Mouse (Mus musculus): Measurements from ENCODE around the gene Slco2b1. TPM values are rescaled to one million over a fixed set of nuclear protein-coding genes. Genes with fewer than 3 reads are reported as not detected.
"Not testable (repeated sequence)": the region's sequence is repeated elsewhere in the genome, so short reads cannot be mapped to it uniquely, and the experiment has no call there.

Slco2b1 gene
- polyA plus RNA-seq, 1 experiment from 2014 or later = 0.13 TPM

DNA sequence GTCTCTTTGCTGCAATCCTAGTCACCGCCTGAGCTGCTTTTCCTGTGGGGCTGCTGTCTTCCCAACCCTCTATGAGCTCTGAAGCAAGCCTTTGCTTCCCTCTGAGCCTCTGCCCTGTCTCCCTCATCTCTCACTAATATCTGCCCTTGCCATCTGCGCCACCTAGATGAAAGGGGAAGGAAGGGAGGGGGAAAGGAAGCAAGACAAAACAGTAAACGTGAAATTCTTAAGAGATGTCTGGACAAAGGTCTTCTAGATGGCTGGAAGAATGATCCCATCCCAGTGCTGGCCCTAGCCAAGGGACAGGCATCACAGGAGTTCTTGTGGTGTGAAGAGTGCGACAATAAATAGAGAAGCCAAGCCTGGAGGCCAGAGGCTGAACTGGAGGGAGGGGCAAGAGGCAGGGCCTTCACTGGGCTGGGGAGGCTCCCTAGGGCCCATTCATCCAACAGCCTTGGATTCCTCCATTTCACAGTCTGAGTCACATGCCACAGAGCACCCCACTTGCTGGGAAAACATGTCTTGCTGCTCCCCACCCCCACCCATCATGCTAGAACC lies 4.0 kb downstream of the Slco2b1 start:
- no peak overlapping the region for H3K4me2 ChIP-seq
- DNase-seq (no peak), ATAC-seq (ENCODE audit: low read depth) (no peak)
- peaks cover 9% of the 10 kb centered on the region; the same call in 1 of the 2 replicates for H3K4me1 ChIP-seq (replicated peaks)
- H3K9ac ChIP-seq = no peak overlapping the region
- 12% methylated on average over 4 of the region's 4 CpGs for WGBS (ENCODE audit: insufficient replicate concordance)
- H3K27me3 ChIP-seq = peaks cover 8% of the 10 kb centered on the region; the same call in 1 of the 2 replicates
- no peaks in the 10 kb centered on the region for H3K36me3 ChIP-seq
- no peak overlapping the region for H3K4me3 ChIP-seq (replicated peaks)
- no peak overlapping the region for H3K27ac ChIP-seq
- H3K9me3 ChIP-seq (replicated peaks) = no peaks in the 10 kb centered on the region

DNA sequence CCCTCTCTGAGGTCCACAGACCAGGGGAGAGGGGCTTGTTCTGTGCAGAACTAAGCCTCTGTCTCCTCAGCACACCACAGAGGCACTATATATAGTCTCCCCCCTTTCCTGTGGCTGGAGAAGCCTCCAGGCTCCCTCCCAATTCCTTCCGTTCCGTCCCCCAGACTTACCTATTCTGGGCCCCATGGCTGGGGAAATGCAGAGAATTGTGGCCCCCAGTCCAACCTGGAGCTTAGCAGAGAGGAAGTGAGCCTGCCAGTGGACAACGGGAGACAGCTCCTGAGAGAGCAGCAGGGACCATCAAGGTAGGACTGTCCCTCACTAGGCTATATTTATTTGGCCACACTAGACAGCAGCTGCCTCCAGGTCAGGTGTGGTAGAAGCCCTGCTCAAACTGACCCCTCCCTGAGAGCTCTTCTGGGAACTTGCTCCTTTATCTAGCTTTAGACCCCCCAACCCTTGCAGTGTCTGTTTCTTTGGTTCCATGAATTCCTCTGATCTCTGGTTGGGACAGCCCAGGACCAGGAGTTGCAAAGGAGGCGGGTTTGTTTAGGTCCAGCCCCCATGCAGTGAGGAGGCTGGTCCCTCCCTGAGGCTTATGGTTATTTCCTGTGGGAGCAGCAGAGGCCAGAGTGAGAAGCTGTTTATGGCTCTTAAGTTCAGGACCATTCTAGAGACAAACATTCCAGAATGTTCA lies 4.7 kb downstream of the Slco2b1 start:
- no peak for ATAC-seq (ENCODE audit: low read depth)
- Histone ChIP-seq H3K4me3 (replicated peaks) (no peak overlapping the region), H3K27ac (no peak overlapping the region), H3K4me1 (replicated peaks) (peaks cover 9% of the 10 kb centered on the region; the same call in 1 of the 2 replicates), H3K9me3 (replicated peaks) (no peaks in the 10 kb centered on the region), H3K9ac (no peak overlapping the region), H3K27me3 (peaks cover 8% of the 10 kb centered on the region; the same call in 1 of the 2 replicates), H3K36me3 (no peaks in the 10 kb centered on the region), H3K4me2 (no peak overlapping the region)
- no peak for DNase-seq
- 21% methylated on average over 4 of the region's 4 CpGs for WGBS (ENCODE audit: insufficient replicate concordance)

DNA sequence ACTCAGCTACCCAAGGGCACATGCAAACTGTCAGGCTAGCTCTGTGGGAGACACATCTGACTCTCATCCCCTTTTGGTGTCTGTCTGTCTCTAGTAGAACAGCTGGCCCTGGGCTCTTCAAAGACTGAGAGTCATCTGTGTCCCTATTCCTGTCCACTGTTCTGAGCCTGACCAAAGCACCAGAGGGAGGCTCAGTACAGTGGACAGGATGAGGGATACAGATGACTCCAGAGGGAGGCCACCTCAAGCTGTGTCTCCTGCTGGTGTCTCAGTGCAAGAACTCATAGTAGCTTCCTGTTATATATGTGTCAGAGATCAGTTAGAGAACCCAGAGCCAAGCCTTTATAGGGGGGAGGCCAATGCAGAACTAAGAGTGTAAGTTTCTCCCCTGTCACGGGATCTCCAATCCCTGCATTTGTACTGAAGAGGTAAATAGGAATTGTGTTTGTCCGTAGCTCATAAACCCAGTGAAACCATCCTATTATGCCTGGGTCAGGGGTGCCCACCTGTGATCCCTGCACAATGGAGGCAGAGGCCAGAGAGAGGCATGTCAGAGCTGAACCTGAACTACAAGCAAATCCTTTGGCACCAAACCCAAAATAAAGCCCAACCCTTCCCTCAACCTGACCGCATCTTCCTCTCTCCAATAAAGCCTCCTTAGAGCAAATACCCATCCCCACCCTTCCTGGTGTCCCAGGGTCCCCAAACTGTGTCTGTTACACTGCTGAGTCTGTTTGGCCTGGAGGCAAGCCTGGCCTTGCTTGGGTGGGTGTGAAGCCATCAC lies 6.2 kb downstream of the Slco2b1 start:
- H3K4me3 ChIP-seq (replicated peaks) = no peak overlapping the region
- 57% methylated on average over 3 of the region's 3 CpGs for WGBS (ENCODE audit: insufficient replicate concordance)

DNA sequence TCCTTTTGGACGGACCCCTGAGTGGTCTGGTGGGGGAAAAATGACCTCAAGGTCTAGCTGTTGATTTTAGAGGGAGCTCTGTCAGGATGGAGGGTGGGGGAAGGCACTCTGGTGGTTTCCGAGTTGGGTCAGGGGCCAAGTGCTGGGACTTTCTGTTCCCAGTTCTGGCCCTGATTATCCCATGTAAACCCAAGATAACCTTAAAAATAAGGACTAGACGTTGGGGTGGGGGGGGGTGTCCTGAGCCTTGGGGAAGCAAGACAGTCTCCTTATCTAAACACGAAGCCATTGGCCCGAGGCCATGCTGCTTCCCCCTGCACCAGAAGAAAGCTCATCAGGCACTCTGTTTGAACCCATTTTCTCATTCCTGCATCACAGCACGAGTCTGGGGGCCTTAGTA lies 8.9 kb downstream of the Slco2b1 start:
- H3K27me3 ChIP-seq = no peaks in the 10 kb centered on the region
- H3K4me2 ChIP-seq = no peak overlapping the region
- H3K4me3 ChIP-seq (replicated peaks) = no peak overlapping the region
- no peak for ATAC-seq (ENCODE audit: low read depth)
- no peaks in the 10 kb centered on the region for H3K36me3 ChIP-seq
- H3K9me3 ChIP-seq (replicated peaks) = no peaks in the 10 kb centered on the region
- no peak for DNase-seq
- H3K4me1 ChIP-seq (replicated peaks) = peaks cover 9% of the 10 kb centered on the region; the same call in 1 of the 2 replicates
- WGBS (ENCODE audit: insufficient replicate concordance) = 33% methylated on average over 6 of the region's 6 CpGs
- H3K9ac ChIP-seq = no peak overlapping the region
- H3K27ac ChIP-seq = no peak overlapping the region

More for the DNA sequence above, 6.2 kb downstream of the Slco2b1 start:
- Histone ChIP-seq H3K4me1 (replicated peaks) (peaks cover 9% of the 10 kb centered on the region; the same call in 1 of the 2 replicates), H3K4me2 (no peak overlapping the region), H3K27me3 (peaks cover 2% of the 10 kb centered on the region; the same call in 1 of the 2 replicates), H3K9ac (no peak overlapping the region), H3K27ac (no peak overlapping the region), H3K9me3 (replicated peaks) (no peaks in the 10 kb centered on the region), H3K36me3 (no peaks in the 10 kb centered on the region)
- ATAC-seq (ENCODE audit: low read depth) = no peak
- DNase-seq = no peak

DNA sequence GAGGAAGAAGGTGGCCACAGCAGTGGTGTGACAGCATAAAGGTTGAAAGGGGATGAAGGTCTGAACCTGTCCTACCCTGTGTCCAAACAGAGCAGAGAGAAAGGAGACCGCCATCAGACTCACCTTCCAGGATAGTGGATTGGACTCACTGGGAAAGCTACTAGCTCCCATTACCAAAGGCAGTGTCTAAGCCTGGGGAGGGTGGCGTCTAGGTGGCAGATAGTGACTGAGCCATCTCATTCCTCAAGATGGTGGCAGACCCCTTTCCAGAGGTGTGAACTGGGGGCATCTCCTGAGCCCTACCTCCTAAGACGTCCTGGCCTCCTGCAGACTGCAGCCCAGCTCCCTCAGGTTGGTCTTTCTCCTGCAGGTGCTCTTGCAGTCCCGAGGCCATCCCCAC lies 10.5 kb downstream of the Slco2b1 start:
- DNase-seq (no peak), ATAC-seq (ENCODE audit: low read depth) (no peak)
- WGBS (ENCODE audit: insufficient replicate concordance) = 55% methylated on average over 4 of the region's 4 CpGs
- Histone ChIP-seq H3K9ac (no peak overlapping the region), H3K4me3 (replicated peaks) (no peak overlapping the region), H3K27ac (no peak overlapping the region), H3K4me1 (replicated peaks) (no peaks in the 10 kb centered on the region), H3K27me3 (no peaks in the 10 kb centered on the region), H3K4me2 (no peak overlapping the region), H3K36me3 (no peaks in the 10 kb centered on the region), H3K9me3 (replicated peaks) (no peaks in the 10 kb centered on the region)

DNA sequence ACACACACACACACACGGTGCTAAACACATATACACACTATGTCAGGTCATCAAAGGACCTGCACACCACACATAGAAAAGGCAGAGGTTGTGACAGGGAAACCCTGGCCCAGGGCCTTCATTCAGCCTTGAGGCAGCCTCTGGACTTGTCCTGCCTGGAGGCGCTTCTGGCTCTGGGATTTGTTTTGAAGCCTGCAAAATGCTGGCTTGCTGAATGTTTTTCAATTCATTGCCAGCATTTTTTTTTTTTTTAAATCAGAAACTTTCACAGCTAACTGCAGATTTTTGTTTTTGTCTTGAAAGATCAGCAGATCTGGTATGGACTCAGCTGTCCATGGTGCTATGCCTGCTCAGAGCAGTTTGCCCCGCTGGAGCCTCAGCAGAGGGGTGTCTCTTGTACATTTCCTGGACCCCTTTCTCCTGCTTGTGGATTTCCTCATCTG lies 11.4 kb downstream of the Slco2b1 start:
- no peaks in the 10 kb centered on the region for H3K4me1 ChIP-seq (replicated peaks)
- H3K9me3 ChIP-seq (replicated peaks) = no peaks in the 10 kb centered on the region
- H3K27me3 ChIP-seq = no peaks in the 10 kb centered on the region
- no peak overlapping the region for H3K4me2 ChIP-seq
- H3K27ac ChIP-seq = no peak overlapping the region
- WGBS (ENCODE audit: insufficient replicate concordance) = 65% methylated on average over 3 of the region's 3 CpGs
- ATAC-seq (ENCODE audit: low read depth) = no peak
- DNase-seq = no peak
- H3K4me3 ChIP-seq (replicated peaks) = no peak overlapping the region
- no peak overlapping the region for H3K9ac ChIP-seq
- no peaks in the 10 kb centered on the region for H3K36me3 ChIP-seq

DNA sequence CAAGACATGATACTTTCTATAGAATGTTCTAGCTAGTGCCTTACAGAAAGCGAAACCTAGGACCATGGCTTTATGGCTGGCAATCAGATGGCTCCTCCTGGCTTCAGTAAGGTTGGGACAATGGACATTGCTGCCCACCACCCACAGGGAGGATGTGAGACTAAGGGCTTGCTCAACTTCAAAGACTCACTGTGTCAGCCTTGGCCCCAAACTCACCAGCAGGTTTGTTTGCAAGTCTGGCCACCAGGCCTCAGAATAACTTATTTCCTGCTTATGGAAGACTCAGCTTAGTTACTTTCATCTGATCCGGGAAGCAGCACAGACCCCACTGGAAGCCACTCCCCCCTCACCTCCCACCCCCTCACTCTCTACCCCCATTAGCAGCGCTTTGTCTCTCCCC lies 12.0 kb downstream of the Slco2b1 start:
- H3K4me3 ChIP-seq (replicated peaks) = no peak overlapping the region
- H3K27me3 ChIP-seq = no peaks in the 10 kb centered on the region
- no peak overlapping the region for H3K9ac ChIP-seq
- WGBS (ENCODE audit: insufficient replicate concordance) = 39% methylated on average over 3 of the region's 3 CpGs
- H3K9me3 ChIP-seq (replicated peaks) = no peaks in the 10 kb centered on the region
- no peak overlapping the region for H3K27ac ChIP-seq
- no peaks in the 10 kb centered on the region for H3K36me3 ChIP-seq
- H3K4me1 ChIP-seq (replicated peaks) = no peaks in the 10 kb centered on the region
- DNase-seq = no peak
- ATAC-seq (ENCODE audit: low read depth) = no peak
- H3K4me2 ChIP-seq = no peak overlapping the region

DNA sequence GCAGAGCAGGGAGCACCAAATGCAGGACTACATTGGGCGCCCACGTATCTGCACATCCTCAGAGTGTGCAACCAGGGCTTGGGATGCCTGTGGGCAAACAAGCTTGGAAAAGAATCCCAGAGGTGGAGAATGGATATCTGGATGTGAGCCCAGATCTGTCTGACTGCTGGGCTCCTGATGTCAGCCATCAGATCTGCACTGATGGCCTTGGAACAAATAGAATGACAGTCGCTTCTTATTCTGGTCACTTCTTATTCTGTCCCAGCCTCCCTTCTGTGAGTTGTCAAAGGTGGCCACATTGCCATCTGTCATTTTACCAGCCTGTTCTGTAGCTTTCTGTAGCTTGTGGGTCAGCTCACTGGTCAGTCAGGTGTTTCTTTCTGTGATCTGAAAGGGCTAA lies 12.6 kb downstream of the Slco2b1 start:
- Histone ChIP-seq H3K27me3 (no peaks in the 10 kb centered on the region), H3K4me3 (replicated peaks) (no peak overlapping the region), H3K9ac (no peak overlapping the region), H3K36me3 (no peaks in the 10 kb centered on the region), H3K9me3 (replicated peaks) (no peaks in the 10 kb centered on the region), H3K4me1 (replicated peaks) (no peaks in the 10 kb centered on the region), H3K4me2 (no peak overlapping the region), H3K27ac (no peak overlapping the region)
- WGBS (ENCODE audit: insufficient replicate concordance) = 72% methylated on average over 3 of the region's 3 CpGs
- no peak for DNase-seq
- ATAC-seq (ENCODE audit: low read depth) = no peak

DNA sequence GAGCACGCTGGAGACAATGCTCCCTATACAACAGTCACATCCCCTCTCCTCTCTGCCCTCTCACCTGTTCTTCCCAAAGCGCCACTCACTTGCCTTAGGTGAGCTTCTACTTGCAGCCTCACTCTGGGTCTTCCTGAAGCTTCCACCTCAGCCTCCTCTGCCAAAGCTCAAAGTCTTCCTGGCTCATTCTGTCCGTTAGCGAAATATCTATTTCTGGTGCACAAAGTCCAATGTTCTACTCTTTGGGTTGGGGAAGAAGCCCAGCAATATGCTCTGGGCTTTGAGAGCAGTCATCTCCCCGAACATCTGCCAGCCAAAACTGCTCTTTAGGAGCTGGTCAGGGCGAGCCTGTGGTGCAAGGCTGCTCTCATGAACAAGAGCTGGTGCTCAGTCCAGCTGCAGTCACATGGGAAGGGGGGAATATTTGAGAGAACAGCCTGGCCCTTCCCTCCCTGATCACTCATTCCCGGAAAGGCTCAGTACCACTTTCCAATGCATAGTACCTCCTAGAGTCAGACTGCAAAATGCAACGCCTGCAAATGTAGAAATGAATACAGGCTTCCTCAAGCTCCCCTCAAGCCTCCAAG lies 15.6 kb downstream of the Slco2b1 start:
- WGBS (ENCODE audit: insufficient replicate concordance) = 63% methylated on average over 8 of the region's 8 CpGs
- H3K36me3 ChIP-seq = no peaks in the 10 kb centered on the region
- ATAC-seq (ENCODE audit: low read depth) (no peak), DNase-seq (no peak)
- no peak overlapping the region for H3K4me3 ChIP-seq (replicated peaks)
- H3K4me1 ChIP-seq (replicated peaks) = no peaks in the 10 kb centered on the region
- H3K27me3 ChIP-seq = no peaks in the 10 kb centered on the region
- no peak overlapping the region for H3K9ac ChIP-seq
- no peak overlapping the region for H3K27ac ChIP-seq
- H3K9me3 ChIP-seq (replicated peaks) = no peaks in the 10 kb centered on the region
- no peak overlapping the region for H3K4me2 ChIP-seq

DNA sequence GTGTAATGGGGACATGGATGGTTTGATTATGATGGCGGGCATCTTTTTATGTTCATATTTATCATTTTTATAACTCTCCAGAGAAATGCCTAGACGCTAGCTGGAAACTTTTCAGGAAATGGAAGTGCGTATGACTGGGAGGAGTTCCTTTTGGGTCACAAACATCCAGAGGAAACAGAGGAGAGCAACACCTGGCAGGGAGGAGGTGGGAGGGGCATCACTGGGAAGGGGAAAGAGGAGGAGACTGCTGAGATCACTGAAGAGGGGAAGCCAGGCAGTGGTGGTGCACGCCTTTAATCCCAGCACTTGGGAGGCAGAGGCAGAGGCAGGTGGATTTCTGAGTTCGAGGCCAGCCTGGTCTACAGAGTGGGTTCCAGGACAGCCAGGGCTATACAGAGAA lies 16.7 kb downstream of the Slco2b1 start:
- H3K9me3 ChIP-seq (replicated peaks); H3K9ac ChIP-seq; H3K4me2 ChIP-seq; ATAC-seq (ENCODE audit: low read depth); H3K27ac ChIP-seq; H3K4me1 ChIP-seq (replicated peaks); H3K27me3 ChIP-seq; DNase-seq; H3K4me3 ChIP-seq (replicated peaks); H3K36me3 ChIP-seq: not testable (repeated sequence)
- 52% methylated on average over 5 of the region's 5 CpGs for WGBS (ENCODE audit: insufficient replicate concordance)

DNA sequence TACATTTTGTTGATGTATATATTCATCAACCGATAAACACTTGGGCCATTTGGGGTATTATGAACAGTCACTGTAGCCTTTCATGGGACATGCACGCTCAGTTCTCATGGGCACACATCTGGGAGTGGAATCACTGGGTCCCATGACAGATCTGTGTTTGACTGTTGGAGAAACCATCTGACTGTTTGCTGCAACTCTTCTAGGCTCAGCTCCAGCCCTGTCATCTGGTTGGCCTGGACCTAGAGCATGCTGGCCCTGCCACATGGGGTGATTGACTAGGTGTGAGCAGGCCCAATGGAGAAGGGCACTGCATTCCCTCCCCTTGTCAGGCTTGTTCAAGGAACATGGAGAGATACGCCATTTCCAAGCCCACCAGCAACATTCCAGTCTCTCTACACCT lies 17.2 kb downstream of the Slco2b1 start:
- no peak for ATAC-seq (ENCODE audit: low read depth)
- no peaks in the 10 kb centered on the region for H3K4me1 ChIP-seq (replicated peaks)
- H3K36me3 ChIP-seq = no peaks in the 10 kb centered on the region
- DNase-seq = no peak
- 67% methylated on average over 3 of the region's 3 CpGs for WGBS (ENCODE audit: insufficient replicate concordance)
- no peak overlapping the region for H3K27ac ChIP-seq
- H3K27me3 ChIP-seq = no peaks in the 10 kb centered on the region
- no peak overlapping the region for H3K4me2 ChIP-seq
- H3K9ac ChIP-seq = no peak overlapping the region
- H3K4me3 ChIP-seq (replicated peaks) = no peak overlapping the region
- no peaks in the 10 kb centered on the region for H3K9me3 ChIP-seq (replicated peaks)
